Mouse (Mus musculus): ENCODE results near the gene Junb.

Junb gene

DNA sequence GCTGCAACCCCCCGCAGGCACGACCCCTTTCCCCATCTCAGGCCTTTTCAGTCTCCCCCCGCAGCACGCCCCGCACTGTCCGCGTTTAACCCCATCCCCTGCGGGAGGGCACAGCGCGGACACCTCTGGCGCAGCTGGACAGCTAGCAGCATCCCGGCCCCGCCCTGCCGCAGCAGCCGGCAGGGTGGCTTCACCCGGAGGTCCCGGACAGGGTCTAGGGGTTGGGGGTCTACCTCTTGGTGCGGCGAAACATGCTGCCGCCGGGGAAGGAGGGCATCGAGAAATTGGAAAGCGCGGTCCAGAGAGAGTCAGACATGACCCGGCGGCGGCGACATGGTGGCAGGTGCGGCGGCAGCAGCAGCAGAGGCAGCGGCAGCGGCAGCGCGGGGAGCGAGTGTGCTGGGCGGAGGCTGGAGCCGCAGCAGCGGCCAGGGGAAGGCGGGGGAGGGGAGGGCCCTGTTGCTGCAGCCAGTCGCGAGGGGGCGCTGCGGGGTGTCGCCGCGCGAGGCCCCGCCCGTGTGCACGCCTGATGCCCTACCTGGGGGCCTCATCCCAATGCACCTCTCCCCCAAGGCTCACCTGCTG, 41.5 kb downstream of the Junb start, which contains the start of gene Mast1:
TSS of gene Mast1 (minus strand) at position 398 of the 585 bp plus-strand sequence.
- DNase-seq: peak; percentile 75 to 81

DNA sequence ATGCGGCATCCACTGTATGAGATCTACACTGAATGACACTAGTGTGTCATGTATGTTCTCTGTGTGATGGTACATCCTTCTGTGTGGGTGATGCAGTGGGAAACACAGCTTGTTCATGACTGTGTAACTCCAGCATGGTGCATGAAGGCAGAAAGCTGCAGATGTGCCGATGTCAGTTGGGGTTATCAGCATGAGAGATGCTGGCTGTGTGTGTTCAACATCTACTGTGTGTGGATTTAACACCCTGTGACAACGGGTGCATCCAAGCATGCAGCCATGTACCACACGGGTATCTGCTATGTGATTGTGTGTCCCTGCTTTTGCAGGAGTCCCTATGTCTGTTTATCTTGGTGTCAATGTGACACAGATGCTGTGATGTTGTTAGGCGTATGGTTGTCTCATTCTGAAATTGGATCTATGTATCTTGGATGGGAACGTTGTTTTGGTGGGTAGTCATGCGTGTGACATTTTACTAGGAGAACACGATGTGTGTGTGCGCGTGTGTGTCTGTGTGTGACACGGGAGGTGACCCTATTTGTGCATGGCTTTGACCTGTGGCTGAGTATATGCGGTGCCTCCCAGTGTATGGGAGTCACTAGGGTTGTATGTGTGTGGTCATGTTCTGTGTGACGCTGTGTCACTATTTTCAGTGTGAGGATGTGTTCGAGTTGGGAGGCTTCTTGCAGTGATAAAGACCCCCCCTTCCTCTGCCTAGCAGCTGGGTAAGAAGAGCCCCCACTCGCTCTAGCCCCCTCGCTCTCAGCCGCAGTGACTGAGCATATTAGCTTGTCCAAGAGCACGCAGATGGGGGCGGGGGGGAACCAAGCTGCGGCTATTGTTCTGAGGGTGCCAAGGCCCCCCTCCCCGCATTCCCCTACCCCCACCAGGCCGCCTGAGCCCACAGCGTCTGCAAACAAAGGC, 42.2 kb downstream of the Junb start:
- DNase-seq: no peak

DNA sequence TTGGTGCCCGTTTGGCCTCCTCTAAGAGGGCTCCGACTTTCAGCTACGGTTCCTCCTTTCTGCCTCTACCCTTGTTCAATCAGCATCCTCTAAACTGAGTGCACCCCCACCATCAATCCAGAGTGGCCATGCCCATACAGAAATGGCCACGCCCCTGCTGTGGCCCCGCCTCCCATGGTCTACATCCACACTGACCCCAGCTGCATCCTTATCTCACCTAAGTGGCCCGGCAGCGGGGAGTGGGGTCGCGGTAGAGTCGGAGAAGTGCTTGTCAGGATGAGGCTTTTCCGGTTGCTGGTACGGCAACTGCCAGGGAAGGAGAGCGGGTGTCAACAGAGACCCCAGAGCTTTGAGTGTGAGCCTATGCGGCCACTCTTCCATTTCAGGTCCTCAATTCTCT, 43.0 kb downstream of the Junb start:
- no peak for DNase-seq

DNA sequence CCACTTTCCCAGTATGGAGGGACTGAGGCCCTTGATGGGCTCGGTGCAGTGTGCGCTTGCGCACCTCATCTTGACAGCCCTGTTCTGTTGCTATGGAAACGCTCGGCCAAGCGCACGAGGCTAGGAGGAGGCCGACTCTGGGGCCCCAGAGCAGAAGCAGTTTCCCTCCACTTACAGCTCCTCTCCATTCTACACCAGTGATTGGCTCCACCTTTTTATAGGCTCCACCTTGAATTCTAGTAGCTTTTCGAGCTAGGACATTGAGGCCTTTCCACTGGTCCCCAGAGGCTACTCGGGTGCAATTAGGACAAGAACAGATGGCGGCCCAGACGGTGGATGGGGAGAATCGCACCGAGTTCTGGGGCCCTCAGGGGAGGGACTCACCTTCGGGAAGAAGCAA, 43.7 kb downstream of the Junb start:
- DNase-seq: peak; percentile 24 to 55

DNA sequence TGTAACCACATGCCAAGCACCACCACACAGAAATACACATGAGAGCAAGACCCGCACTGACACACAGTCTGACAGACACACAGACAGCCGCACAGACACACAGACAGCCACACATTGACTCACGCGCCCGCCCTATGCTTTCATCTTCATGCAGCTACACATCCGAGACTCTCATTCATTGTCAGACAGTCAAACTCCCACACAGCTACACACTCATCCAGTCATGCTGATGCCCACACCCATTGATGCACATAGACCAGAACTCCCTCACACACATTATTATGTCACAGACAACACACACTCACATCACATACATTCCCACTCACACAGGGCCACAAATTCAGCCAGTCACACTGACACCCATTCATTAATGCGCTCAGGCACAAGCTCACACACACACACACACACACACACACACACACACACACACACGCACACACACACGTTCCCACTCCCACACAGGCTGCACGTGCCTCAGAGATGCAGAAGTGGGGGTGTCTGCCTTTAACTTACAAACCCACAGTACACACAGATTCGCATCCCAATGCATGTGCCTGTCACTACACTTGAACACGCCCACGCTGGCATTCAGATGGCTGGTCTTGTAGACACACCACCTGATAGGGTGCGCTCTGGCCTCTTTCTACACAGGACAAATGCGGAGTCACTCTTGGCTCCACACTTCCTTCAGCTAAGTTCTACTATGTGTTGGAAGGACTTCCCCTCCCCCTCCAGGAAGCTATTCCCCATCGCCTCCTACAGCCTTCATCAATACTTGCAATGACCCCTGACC, 44.6 kb downstream of the Junb start:
- no peak for DNase-seq

DNA sequence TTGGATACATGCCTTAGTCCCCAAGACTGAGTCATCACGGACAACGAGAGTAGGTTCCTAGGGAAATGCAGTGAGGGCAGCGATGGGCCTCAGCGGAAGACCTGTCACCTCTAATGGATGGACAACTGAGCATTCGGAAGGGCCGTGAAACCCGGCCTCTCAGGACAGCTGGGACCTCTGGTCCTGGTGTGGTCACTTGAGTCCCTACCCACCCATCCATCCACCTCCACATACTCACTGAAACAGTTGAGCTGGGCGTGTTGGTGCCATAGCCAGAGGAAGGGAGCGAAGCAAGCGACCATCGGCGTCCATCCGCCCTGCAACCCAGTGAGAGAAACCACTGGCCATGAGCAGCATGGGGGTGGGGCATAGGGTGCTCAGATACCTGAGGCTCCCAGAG, 47.9 kb downstream of the Junb start:
- DNase-seq: no peak

DNA sequence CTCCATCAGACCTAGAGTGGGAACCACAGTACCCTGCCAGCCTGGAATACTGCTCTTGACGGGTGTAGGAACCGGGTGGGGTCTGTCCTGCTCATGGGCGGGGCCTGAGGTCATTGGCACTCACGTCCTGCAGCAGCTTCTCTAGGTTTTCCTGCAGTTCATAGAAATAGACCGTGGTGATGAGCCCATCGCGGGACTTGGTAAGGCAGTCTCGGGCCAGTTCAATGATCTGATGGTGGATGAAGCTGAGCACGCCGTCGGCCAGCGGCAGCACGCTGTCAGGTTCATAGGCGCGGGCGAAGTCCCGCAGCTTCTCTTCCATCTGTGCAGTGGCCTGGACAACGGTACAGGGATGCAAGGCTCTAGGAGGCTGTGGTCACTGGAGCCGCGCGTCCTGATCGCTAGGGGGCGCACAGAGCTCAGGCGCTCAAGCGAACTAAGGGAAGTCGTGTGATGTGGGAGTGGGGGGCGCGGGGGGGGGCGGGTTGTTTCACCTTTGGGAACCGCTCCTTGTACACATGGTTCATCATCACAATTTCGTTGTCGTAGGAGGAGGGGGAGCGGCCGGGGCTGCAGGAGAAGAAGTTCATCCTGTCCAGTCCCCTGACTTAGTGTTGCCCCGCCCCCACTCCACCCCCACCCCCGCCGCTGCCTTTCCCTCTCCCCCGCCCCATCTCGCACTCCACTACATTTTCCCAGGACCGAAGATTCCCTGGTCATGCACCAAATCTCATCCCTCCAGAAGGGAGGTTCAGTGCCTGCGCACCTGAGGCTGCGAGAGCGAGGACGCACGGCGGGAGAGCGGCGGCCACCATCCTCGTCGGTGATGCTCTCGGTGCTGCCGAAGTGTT, 49.8 kb downstream of the Junb start:
- peak; percentile 84 to 88 for DNase-seq

DNA sequence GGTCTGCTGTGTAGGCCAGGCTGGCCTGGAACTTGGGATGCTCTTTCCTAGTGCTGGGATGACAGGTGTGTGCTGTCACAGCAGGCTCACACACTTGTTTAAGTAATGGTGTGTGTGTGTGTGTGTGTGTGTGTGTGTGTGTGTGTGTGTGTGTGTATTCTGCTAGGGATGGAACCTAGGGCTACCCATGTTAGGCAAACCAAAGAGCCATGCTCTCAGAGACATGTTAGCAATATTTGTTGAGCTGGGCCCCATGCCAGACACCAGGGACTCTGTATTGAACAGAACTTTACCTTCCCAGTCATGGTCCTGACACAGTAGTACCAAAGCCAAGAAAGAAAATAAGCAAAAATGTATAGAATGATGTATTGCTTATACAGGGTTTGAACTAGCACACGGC, 51.0 kb downstream of the Junb start:
- DNase-seq: no peak

DNA sequence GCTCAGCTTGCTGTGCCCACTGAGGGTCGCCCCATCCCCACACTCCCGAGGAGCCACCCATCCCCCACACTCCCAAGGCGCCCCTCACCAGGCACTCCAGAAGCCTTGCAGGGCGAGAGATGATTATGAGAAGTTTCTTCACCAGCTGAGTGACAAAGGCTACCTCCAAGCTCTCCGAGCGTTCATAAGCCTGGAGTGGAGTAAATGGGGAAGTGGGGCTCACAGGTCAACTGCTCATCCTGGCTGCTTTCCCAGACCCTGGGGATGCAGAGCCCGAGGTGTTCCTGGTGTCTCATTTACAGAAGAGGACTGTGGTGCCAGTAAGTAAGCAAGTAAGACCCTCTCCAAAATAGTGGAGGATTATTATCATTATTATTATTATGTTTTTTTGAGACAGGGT, 53.0 kb downstream of the Junb start:
- DNase-seq: no peak
